Mouse (Mus musculus) hindbrain, postnatal 0 days (tissue): ENCODE measurements around the gene Uroc1. TPM values are rescaled to one million over a fixed set of nuclear protein-coding genes. Genes with fewer than 3 reads are reported as not detected.

Experiments used
- ATAC-seq: fragments of 200-750 bp; cut with Nextera tagmentation; 2 replicates; pipeline ENCODE4 v1.8.0; 2017; ENCODE audit warnings: mild to moderate bottlenecking, moderate TSS enrichment, moderate library complexity
- DNase-seq: peaks from one replicate; pipeline ENCODE4 v3.0.0-alpha.2; 2015; ENCODE audit warnings: low spot score
- H3K27ac ChIP-seq: fragments of 300-500 bp; sonication (generic); 2 replicates; pipeline ENCODE4 v1.5.1; 2014; ENCODE audit warnings: mild to moderate bottlenecking
- H3K27me3 ChIP-seq: fragments of 300-500 bp; sonication (generic); 2 replicates; pipeline ENCODE4 v1.6.1; 2014; ENCODE audit warnings: low read length, mixed read lengths; ENCODE audit not compliant: insufficient read depth
- H3K36me3 ChIP-seq: fragments of 300-500 bp; sonication (generic); 2 replicates; pipeline ENCODE4 v1.6.1; 2014; ENCODE audit warnings: low read length, mixed read lengths; ENCODE audit not compliant: insufficient read depth
- H3K4me1 ChIP-seq: fragments of 300-500 bp; sonication (generic); 2 replicates; pipeline ENCODE4 v1.6.1; 2014; ENCODE audit warnings: antibody characterized with exemption, low read length, mixed read lengths; ENCODE audit not compliant: insufficient read depth
- H3K4me2 ChIP-seq: fragments of 300-500 bp; sonication (generic); 2 replicates; pipeline ENCODE4 v1.6.1; 2014; ENCODE audit warnings: low read depth, mild to moderate bottlenecking, low read length, moderate library complexity, mixed read lengths
- H3K4me3 ChIP-seq: fragments of 300-500 bp; sonication (generic); 2 replicates; pipeline ENCODE4 v1.5.1; 2014; ENCODE audit warnings: low read length
- H3K9ac ChIP-seq: fragments of 300-500 bp; sonication (generic); replicated peaks from 2 replicates; pipeline ENCODE4 v1.6.1; 2014; ENCODE audit warnings: mild to moderate bottlenecking, low read length, moderate library complexity, mixed read lengths
- H3K9me3 ChIP-seq: fragments of 300-500 bp; sonication (generic); 2 replicates; pipeline ENCODE4 v1.6.1; 2016; ENCODE audit warnings: low read length, mixed read lengths
- CTCF ChIP-seq: IDR thresholded peaks from 2 replicates; pipeline ENCODE4 v1.5.1; 2016; ENCODE audit warnings: antibody characterized with exemption, control low read depth, low read depth
- WGBS: fragments of 180-500 bp; shearing (Covaris S2); extraction: QIAGEN DNeasy Blood & Tissue Kit; methylation state at CpG from one replicate; pipeline ENCODE4 v1.1.7; 2014; 5-methylcytosine and 5-hydroxymethylcytosine counted together
- polyA plus RNA-seq: library from polyadenylated mRNA; unstranded; fragments of >200 nt; fragmentation: Nextera tagmentation; extraction: Ambion mirVana; gene quantifications from 2 replicates; pipeline ENCODE4 v1.2.1, GENCODE M21; 2015
- total RNA-seq: library from RNA; depleted of rRNA; stranded (reverse); fragments of >200 nt; gene quantifications from 2 replicates; pipeline ENCODE4 v1.2.3, GENCODE M21; 2014; rRNA removed

Gene Uroc1
- total RNA-seq (0.07 TPM in 1 of 2 replicates, not detected in the other), polyA plus RNA-seq (0.04 TPM in 1 of 2 replicates, not detected in the other)

DNA sequence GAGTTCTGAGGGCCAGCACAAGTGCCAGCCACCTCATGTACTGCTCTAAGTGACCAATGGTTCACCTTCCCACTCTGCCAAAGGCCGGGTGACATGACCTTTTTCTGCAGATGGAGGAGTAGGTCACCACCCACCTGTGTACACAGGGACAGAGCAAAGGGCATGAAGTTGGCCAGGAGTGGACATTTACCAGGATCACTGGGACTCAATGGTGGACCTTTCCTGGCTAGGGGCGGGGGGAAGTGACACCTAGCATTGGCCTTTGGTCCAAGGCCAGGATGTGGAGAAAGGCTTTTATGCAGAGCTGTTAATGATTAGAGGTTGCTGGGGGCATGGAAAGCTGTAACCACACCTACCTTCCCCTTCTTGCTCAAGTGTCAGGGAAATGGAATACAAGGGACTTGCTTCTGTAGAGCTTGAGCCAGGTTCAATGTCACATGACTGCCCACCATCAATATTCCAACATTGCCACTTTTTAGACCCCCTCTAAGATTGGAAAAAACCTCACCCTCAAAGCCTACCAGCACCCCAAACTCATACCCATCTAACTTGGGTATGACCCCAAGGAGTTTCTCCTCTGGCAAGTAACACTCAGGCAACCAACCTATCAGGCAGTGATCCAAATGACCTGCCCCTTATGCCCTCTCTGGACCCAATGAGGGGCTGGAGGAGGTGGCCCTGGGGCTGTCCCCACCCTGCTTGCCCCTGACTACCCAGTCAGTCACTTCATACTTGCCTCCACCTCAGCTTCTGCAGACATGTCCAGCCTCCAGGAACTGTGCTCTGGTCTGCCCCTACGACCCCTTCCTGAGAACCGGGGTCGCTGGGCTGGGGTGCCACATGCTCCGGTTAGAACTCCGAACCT, at the start of gene Uroc1:
Gene Uroc1, plus strand, starts transcription at position 724 of the 865 bp plus-strand sequence.
- no peak for ATAC-seq
- 91% methylated on average over 7 of the region's 7 CpGs for WGBS
- Histone ChIP-seq H3K4me3 (no peak within 1 kb of the TSS), H3K4me2 (no peak within 1 kb of the TSS), H3K4me1 (no peaks in the 10 kb centered on the region), H3K27ac (no peak within 1 kb of the TSS), H3K36me3 (no peaks in the 10 kb centered on the region), H3K9ac (no peak within 1 kb of the TSS), H3K27me3 (no peaks in the 10 kb centered on the region), H3K9me3 (no peaks in the 10 kb centered on the region)
- no peak for TF ChIP-seq CTCF
- no peak for DNase-seq

DNA sequence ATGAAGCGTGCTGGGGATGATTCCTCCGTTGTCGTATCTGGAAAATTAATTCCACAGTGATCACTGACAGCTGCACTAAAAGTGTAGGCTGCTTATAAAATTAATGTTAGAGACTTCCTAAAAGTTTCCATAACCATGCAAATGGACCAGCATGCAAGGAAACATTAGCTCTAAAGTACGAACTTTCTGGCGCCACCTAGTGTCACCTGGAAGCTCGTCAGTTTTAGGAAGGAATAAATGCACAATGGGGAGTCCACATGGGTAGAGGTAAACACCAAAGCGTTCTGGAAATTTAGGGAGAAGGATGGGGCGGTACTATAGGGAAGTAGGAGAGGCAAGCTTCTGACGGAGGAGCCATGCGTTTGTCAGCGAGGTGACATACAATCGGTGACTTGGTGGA, 44.8 kb upstream of the Uroc1 start:
- 59% methylated on average over 12 of the region's 12 CpGs for WGBS
- H3K36me3 ChIP-seq: no peaks in the 10 kb centered on the region
- ATAC-seq: no peak
- no peaks in the 10 kb centered on the region for H3K9me3 ChIP-seq
- H3K4me1 ChIP-seq: no peaks in the 10 kb centered on the region
- TF ChIP-seq CTCF: peak; percentile 59
- H3K4me2 ChIP-seq: no peak overlapping the region
- H3K9ac ChIP-seq: no peak overlapping the region
- no peaks in the 10 kb centered on the region for H3K27me3 ChIP-seq
- H3K4me3 ChIP-seq: no peak overlapping the region
- DNase-seq: peak; percentile 44
- no peak overlapping the region for H3K27ac ChIP-seq

DNA sequence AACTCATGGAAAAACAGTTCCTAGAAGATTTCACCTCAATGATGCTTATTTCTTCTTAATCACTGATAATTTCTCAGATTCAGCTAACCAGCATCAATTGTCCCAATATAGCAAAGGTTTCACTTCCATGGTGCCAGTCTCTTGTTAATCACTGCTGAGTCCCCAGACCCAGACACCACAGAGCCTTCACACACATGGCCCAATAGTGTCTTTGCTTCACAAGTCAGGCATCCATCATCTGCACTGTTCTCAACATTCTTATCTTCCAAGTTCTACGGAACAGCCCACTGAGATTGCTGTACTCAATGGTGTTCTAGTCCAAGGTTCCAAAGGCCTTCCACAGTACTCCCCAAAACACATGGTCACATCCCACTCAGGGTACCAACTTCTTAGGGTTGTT, 32.2 kb upstream of the Uroc1 start, which contains the start of gene BC048671:
Gene BC048671, plus strand, starts transcription at position 301 of the 400 bp plus-strand sequence.
- TF ChIP-seq CTCF: no peak
- Histone ChIP-seq H3K4me1 (no peaks in the 10 kb centered on the region), H3K27me3 (no peaks in the 10 kb centered on the region), H3K9me3 (no peaks in the 10 kb centered on the region), H3K4me2 (no peak within 1 kb of the TSS), H3K4me3 (no peak within 1 kb of the TSS), H3K36me3 (no peaks in the 10 kb centered on the region), H3K9ac (no peak within 1 kb of the TSS; the same call in 1 of the 2 replicates), H3K27ac (no peak within 1 kb of the TSS)
- DNase-seq (no peak), ATAC-seq (no peak)
- 97% methylated on average over 1 of the region's 1 CpGs for WGBS

DNA sequence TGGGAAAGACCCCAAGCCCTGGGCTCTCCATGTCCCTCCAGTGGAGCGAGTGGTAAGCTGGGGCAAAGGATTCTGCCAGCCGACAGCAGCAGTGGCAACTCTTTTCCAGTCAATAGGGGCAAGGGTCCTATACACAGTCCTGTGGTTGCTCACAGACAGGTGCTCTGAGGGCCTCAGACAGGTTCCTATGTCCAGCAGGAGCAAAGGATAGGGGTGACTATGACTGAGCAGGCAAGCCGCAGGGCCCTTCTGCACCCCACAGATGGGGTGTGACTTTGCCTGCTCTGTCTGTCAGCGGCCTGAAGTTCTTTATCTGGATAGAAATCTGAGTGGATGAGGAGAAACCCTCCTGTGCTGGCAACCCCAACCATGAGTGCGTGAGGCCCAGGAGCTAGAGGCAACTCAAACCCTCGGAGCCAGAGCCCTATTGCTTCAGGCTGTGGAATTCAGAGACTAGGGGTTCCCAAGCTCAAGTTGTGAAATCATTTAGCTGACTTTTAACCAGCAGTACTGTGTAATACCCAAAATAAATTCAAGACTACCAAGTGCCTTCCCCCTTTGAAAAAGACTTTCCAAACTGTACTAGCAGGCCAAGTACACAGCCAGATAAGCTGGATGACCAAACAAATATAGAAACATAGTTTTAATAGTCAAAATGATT, 26.6 kb upstream of the Uroc1 start:
- Histone ChIP-seq H3K36me3 (no peaks in the 10 kb centered on the region), H3K4me1 (no peaks in the 10 kb centered on the region), H3K4me3 (no peak overlapping the region), H3K4me2 (no peak overlapping the region), H3K27ac (no peak overlapping the region), H3K9me3 (peaks cover 3% of the 10 kb centered on the region; the same call in 1 of the 2 replicates), H3K9ac (no peak overlapping the region), H3K27me3 (no peaks in the 10 kb centered on the region)
- WGBS: 80% methylated on average over 6 of the region's 6 CpGs
- DNase-seq: no peak
- TF ChIP-seq CTCF: no peak
- no peak for ATAC-seq

DNA sequence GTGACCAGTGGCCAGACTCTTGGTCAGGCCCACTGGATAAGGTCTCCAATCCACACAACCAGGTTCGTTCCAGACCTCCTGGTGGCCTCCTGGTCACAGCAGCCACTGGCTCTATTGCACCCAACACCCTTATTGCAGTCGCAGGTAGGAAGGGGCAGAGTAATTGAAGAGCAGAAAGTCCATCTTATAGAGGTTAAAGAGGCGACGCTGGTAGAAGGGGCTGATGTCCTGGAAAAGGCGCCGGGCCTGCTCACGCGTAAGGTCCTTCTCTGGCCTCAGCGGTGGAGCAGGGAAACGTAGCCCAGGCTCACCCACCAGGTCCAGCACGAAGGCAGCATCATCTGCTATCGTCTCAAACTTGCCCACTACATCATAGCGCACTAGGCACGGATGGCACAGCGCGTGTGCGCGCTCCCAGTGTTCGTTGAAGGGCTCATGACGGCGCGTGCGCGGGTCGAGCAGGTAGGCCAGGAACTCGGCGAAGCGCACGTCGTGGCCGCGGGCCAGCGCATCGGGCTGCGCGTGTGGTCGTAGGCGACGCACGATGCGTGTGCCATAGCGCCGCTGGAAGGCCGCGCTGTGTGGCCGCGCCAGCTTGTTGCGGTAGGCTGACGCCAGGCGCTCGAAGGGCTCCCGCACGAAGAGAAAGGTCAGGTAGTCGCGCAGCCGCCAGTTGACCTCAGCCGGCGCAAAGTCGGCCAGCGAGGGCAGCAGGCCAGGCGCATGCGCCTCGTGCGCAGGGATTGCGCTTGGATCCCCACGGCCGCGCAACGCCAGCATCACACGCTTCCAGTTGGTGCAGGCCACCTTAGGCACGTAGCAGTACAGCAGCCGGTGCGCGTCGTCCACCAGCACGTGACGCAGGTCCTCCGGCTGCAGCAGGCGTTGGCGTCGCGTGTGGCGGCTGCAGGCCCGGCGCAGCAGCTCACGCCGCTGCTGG, 24.0 kb upstream of the Uroc1 start:
- H3K27ac ChIP-seq: no peak overlapping the region
- H3K36me3 ChIP-seq: no peaks in the 10 kb centered on the region
- no peak for TF ChIP-seq CTCF
- H3K9me3 ChIP-seq: peaks cover 3% of the 10 kb centered on the region; the same call in 1 of the 2 replicates
- no peak overlapping the region for H3K4me3 ChIP-seq
- ATAC-seq (no peak), DNase-seq (no peak)
- H3K27me3 ChIP-seq: no peaks in the 10 kb centered on the region
- 90% methylated on average over 86 of the region's 87 CpGs for WGBS
- no peak overlapping the region for H3K4me2 ChIP-seq
- H3K4me1 ChIP-seq: no peaks in the 10 kb centered on the region
- no peak overlapping the region for H3K9ac ChIP-seq

DNA sequence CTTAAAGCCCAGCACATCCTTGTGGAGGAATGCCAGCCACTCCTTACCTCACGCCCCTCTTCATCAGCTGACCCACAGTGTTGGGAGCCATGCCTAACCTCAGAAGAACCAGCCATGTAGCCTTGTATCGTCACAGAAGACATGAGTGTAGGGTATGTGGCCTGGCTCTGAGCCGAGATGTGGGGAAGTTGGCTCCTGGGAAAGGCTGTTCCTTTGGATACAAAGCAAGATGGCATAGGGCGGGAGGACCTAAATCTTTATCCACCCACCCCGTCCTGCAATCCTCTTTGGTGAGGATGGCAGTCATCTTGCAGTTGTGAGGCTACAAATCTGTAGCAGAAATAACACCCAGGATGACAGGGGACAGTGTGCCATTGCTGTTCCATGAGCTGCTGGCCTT, 17.1 kb upstream of the Uroc1 start:
- Histone ChIP-seq H3K9ac (no peak overlapping the region), H3K4me3 (no peak overlapping the region), H3K27ac (no peak overlapping the region), H3K9me3 (no peaks in the 10 kb centered on the region), H3K4me1 (no peaks in the 10 kb centered on the region), H3K4me2 (no peak overlapping the region), H3K36me3 (no peaks in the 10 kb centered on the region), H3K27me3 (no peaks in the 10 kb centered on the region)
- WGBS: 83% methylated on average over 5 of the region's 5 CpGs
- TF ChIP-seq CTCF: no peak
- DNase-seq: no peak
- no peak for ATAC-seq
